Mouse (Mus musculus): ENCODE measurements around the gene 4931428F04Rik.

4931428F04Rik gene

DNA sequence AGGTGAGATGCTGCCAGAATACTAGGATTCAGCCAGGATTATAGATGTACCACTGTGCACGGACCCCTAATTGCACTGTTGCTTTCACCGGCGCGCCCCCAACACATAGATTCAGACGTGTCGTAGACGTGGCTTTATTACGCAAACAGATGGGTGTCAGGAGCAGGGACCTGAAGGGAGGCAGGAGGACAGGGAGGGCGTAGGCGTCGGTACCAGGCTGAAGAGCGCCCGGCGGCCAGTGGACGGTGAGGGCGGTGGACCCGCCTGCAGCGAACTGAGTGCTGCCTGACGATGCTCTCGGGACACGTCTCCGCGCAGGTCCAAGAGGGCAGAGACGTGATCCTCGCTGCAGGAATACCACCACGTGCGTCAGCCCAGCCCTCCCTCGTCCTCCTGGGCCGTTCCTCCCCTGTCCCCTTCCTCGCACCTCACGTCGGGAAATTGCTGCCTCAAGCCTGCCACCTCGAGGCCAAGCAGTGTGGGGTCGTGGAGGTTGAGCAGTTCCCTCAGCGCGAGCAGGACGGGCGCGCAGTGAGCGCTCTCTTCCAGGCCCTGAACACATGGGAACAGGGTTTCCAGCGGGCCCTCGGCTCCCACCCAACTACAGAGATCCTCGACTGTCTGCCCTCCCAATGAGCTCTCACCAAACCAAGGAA lies at the start of gene 4931428F04Rik:
Gene 4931428F04Rik, minus strand, starts transcription at position 60 of the 656 bp plus-strand sequence.
- peak; percentile 76 for DNase-seq (ENCODE audit: low spot score)

DNA sequence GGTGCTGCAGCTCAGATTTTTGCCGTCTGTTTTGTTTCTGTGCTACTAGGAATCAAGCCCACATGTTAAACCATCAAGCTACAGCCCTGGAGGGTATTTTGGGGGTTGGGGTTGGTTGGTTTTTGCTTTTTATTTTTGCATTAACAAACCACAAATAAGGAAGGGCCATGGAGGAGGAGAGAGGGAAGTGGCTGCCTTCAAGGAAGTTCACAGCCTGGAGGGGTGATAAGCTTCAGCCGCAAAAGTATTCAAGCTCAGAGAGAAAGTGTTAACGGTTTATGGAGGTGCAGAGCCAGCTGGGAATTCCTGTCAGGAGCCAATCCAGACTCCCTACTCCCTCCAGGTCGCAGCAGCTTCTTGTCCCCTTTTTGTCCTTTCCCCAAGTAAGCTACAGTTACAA lies 49.3 kb upstream of the 4931428F04Rik start:
- DNase-seq (ENCODE audit: low spot score), result no peak

DNA sequence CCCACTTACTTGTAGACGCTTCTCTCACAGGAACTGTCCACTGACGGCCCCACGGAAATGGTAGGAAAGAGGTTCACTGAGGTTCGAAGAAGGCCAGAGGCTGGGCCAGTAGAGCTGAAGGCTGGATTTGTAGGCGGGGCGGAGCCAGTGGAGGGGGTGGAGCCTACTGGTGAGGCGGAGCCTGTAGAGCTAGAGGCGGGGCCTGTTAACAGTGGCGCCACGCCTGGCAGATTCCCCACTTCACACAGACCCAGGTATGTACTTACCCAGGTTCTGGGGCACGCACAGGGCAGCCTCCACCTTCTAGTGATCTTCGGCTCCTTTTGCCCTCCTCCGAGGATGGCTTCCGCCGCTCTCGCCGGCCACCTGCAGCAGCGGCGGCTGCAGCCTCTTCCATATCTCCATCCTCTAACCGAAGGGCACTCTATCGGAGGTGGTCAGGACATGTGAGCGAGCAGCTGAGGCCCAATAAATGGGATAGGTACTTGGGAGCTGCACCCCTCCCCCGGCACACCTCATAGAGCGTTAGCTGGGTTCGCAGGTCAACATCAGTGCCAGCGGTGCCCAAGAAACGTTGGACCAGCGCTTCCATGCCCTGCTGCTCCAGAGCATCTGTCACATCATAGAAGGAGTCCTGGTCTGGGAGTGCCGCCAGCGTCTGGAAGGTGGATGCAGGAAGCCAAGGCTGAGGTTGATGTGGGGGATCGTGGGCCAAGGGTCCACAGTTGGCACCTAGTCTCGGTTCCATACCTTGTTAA lies 46.9 kb upstream of the 4931428F04Rik start:
- no peak for DNase-seq (ENCODE audit: low spot score)

DNA sequence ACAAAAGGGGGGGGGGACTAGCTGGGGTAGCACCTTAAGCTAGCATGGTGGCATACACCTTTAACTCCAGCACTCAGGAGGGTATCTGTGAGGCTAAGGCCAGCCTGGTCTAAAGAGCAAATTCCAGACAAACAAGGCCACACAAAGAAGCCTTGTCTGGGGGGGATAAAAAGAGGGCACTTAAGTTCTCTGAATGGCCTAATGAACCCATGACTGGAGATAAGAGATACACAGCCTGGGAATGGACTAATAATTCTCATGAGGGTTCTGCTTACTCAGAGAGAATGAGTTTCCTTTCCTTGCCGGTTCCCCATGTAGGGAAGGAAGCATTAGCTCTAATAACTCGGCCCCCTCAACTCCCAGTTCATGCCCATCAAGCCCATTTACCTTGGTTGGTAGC lies 42.9 kb upstream of the 4931428F04Rik start:
- DNase-seq (ENCODE audit: low spot score), result no peak

DNA sequence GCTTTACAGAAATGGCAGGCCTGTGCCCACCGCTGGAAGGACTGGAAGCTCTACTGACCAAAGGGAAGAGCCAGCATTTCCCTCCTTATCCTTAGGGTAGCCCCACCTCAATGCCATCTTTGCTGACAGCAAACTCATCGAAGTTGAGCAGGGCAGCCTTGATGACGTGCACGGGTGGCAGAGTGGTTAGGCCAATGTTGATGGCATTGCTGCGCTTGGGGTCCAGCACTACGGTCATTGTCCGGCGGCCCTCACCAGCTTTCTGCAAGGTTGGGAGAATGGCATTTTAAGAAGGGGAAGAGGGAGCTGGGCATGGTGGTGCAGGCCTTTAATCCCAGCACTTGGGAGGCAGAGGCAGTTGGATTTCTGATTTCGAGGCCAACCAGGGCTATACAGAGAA lies 42.3 kb upstream of the 4931428F04Rik start:
- DNase-seq (ENCODE audit: low spot score), result no peak

DNA sequence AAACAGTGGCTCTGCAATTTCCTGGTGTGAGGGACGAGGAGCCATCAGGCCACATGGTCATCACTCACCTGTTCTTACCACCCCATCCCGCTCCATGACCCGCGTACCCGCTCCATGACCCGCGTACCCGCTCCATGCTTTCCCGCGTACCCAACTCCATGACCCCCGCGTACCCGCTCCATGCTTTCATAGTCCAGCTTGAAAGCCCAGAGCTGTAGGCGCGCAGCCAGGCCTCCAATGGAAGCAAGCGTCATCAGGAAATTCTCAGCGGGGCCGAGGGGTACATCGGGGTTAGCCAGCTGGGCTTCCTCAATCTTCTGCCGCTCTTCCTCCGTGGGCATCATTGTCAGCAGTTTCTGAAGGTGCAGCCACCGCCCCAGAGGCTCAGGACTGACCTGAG lies 41.8 kb upstream of the 4931428F04Rik start:
- DNase-seq (ENCODE audit: low spot score), result no peak

DNA sequence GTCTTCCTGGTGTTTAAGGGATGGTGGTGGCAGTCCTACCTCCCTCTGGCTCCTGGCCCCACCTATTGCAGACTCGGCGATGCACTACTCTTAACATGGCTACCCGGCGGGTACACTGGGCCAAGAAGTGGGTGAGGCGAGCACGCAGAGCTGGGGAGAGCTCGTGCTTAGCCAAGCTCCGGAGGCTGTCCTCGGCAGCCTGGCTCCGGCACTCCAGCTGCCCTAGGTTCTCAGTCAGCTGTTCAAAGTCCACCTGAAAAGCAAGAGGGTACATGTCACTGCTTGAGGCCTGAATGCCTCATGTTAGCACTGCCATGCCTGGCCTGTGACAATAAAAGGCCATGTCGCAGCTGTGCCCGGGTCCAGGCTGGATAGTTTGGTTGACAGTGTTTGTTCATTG lies 40.7 kb upstream of the 4931428F04Rik start:
- DNase-seq (ENCODE audit: low spot score), result no peak

DNA sequence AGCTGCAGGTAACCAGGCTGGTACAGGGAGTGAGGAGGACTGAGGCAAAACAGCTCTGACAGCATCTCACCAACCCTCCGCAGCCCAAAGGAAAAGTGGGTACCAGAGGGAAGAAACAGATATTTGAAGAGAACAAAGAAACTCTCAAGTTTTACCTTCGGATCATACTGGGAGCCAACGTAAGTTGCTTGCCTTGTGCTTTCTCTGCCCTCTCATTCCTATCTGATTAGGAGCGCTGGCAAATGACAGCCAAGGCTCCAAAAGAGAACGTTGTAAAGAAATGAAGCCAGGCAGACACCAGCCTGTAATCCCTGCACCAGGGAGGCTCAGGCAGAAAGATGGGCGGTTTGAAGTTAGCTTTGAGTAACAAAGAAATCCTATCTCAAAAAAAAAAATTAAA lies 37.3 kb upstream of the 4931428F04Rik start:
- no peak for DNase-seq (ENCODE audit: low spot score)

DNA sequence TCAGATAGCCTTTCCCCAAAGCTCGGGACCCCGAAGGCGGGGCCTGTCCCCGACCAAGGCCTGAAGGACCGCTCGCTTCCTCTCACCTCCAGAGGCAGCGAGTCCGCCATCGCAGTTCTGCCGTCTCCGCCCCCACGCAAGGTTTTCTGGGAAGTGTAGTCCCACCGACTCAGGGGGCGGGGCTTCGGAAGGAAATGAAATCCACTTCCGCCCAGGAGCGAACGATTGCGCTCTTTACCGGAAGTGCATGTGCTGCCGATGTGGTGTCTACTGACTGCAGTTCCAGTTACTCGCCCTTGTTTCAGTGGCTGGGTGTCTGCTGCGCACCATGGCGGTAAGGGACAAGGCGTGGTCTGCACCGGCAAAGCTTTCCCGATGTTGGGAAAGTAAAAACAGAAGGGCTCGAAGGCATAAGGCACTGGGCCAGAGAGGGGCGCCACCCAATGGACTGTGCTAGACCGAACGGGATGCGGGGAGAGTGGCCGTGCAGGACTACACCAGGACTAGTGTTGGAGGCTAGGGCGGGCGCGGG lies 36.5 kb upstream of the 4931428F04Rik start, which contains the start of the genes Lrrc29 and Tmem208:
Gene Lrrc29, minus strand, starts transcription at position 138 of the 532 bp plus-strand sequence.
Gene Tmem208, plus strand, starts transcription at position 214 of the 532 bp plus-strand sequence.
- peak; percentile 98 for DNase-seq (ENCODE audit: low spot score)

DNA sequence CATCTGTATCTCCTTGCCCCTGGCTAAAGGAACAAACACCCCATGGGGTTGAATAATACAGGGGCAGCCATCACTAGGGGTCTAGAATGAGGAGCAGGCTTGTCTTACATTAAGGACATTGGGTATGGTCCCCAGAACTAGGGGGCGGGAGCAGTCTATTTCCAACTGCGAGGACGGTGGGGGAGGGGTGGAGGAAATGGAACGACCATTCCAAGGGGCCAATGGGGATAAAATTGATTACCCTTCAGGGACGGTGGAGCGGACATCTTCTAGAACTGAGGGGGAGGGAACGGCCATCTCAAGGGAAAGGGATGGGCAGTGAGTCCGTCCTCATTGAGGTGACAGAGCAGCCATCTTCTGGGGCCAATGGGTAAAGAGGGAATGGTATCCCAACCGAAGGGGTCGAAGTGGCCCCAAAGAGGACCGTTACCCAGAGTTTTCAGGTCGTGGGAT lies 36.0 kb upstream of the 4931428F04Rik start:
- DNase-seq (ENCODE audit: low spot score), result peak; percentile 37

DNA sequence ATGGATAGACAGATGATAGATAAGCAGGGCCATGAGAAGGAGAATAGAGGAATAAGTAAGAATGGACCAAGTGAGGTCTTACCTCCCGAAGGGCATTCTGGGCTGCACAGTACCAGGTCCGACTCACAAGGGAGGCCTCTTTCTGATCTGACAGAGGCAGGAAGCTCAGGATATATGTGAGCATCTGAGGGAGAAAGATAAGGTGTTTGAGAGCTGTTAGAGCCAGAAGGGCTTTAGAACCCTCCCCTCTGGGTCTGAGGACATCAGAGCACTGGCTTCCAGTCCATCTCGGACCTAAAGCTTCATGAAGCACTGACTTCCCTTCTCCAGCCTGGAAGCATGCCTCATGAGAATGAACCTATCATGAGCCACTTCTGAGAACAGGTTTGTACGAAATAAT lies 33.5 kb upstream of the 4931428F04Rik start:
- DNase-seq (ENCODE audit: low spot score), result no peak

DNA sequence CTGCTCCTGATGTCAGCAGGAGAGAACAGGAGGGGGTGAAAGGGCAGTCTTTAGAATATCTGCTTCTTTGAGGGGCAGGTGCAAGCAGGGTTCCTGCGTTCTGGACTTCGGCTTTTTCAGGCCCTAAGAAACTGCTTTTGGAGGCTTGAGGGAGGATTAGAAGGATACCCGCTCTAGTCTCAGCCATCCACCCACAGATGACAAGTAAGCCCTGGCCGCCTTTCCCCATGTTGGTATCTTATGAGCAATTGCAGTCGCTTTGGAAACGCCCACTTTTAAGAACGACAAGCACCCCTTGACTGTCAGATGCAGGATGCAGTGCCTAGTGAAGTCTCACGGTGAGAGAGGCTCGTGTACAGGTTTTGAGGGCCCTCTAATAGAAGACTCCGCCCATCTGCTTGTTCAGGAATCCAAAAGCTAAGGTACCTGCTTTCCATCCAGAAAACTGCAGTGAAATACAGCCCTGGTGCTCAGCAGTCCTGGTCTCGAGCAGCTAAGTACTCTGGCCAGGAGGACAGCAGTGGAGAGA lies 29.1 kb upstream of the 4931428F04Rik start:
- no peak for DNase-seq (ENCODE audit: low spot score)

DNA sequence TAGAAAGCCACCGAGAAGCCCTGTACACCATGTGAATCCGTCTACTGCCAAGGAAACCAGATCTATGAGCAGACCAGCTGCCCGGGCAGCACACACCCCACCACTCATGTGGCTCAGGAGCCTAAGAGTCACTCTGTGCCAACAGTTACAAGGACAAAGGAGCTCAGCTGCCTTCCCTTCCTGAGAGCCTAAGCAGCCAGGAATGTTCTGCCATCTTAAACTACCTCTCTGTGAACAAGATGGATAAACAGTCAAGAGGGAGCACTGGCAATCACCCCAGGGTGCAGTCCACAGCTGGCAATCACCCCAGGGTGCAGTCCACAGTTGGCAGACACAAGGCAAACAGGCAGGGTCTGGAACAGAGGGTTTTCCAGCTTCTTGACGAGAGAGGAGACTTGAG lies 28.3 kb upstream of the 4931428F04Rik start:
- no peak for DNase-seq (ENCODE audit: low spot score)

DNA sequence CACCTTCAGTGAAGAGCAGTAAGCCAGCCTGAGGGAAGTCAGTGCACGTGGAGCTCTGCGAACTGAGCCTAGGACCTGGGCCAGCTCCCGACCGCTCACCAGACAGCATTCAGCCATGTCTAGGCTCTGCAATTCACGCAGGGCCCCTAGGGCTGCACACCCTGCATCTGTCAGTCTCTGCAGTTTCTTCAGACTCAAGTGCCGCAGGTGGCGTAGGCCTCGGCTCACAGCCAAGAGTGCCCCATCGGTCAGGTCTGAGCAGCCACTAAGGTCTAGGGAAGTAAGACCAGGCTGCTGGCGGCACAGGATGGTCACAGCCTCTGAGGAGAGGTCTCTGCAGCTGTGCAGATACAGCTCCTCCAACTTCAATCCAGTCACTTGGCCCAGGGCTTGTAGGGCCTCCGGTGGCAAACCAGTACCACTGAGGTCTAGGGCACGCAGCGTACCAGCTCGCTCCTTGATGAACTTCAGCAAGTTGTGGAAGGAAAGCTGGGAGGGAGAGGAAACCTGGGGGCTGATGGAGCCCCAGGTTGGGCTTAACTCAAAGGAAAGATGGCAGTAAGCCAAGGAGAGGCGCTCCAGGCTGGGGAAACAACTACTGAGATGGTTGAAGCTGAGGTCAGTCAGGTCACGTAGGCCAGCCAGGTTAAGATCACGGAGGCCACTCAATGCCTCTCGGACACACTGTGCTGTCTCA lies 25.6 kb upstream of the 4931428F04Rik start:
- DNase-seq (ENCODE audit: low spot score), result no peak

DNA sequence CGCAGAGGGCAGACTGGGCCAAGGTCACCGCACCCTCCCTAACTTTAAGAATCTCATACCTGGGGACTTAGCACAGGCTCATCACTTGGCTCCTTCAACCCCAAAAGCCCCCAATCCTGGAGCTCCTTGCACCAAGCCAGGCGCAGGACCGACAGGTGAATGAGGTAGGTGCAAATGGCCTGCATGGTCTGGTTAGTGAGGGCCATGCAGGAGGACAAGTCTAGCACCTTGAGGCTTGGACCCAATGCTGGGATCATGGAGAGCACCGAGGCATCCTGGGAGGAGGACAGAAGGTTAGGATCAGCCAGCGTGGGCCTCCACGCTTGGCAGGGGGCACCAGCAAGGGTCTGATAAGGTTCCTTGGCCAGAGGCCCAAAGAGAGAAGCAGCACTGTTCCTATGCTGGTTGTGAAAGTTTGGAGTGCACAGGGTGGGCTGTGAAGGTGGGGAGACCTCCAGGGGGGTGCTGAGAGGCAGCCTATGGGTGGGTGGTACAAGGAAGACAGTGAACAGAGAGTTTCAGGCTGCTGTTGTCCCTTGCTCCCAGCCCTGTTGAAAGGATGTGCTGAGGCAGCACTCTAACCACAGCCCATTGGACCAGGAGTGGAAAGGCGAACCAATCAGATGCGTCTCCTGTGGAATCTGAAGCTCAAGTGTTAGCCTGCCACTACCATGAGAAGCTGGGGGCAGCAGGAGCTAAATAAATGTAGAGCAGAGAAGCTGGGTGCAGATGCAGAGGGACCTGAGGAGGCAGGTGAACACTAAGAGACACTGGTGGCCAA lies 24.1 kb upstream of the 4931428F04Rik start:
- DNase-seq (ENCODE audit: low spot score), result peak; percentile 46

DNA sequence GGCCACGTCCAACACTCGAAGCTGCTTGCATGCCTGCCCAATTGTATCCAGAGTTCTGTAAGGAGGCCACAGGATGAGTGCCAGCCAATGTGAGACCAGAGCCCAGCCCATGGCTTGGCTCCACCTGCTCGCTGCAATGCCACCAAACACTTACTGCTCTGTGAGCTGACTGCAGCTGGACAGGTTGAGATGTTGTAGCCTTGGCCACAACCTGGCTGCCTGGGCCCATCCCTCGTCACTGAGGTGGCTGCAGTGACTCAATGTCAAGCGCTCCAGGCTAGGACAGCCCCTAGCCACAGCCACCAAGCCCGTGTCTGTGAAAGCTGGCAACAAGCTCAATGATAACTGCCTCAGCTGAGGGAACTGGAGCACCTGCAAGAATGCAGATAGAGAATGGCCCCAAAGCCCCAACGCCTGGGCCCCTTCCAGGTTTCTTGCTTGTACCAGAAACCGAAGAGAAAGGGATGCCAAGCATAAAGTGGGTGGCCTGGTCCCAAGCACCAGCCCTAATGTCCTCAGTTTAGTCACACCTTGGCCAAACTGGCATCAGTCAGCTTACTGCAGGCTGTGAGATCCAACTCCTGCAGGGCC lies 23.3 kb upstream of the 4931428F04Rik start:
- DNase-seq (ENCODE audit: low spot score), result no peak

DNA sequence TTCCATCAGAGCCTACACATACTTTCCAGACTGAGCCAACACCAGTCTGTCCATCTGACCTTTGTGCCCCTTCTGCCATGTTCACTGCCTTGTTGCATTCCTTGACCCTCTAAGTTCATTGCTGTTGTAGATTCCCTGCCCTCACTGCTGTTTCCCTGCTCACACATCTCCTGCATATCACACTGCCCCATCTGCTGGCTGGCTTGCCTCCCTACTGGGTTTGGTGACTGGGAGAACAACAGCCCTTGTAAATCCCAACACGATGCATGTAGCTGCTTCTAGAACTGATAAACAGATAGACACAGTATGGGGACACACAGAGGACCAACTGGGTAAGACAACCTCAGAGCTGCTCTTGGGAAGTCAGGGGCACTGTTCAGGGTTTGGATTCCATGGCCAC lies 22.1 kb upstream of the 4931428F04Rik start:
- no peak for DNase-seq (ENCODE audit: low spot score)

DNA sequence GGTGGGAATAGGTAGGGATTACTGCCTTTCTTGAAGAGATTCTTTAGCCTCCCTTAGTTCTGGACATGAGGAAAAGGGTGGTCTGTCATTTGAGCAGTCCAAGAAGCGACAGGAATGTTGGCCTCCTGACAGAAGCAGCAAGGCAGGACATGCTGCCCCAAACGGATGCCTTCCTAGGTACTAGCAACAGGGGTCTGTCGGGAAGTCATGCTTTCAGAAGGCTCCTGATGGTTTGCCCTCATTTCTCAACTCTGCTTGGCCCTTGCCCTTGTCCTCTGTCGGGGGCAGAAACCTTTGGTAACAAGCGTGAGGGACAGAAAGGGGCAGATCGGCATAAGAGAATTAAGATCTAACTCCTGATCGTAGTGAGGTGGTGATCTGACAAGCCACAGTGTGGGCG lies 20.5 kb upstream of the 4931428F04Rik start:
- no peak for DNase-seq (ENCODE audit: low spot score)

DNA sequence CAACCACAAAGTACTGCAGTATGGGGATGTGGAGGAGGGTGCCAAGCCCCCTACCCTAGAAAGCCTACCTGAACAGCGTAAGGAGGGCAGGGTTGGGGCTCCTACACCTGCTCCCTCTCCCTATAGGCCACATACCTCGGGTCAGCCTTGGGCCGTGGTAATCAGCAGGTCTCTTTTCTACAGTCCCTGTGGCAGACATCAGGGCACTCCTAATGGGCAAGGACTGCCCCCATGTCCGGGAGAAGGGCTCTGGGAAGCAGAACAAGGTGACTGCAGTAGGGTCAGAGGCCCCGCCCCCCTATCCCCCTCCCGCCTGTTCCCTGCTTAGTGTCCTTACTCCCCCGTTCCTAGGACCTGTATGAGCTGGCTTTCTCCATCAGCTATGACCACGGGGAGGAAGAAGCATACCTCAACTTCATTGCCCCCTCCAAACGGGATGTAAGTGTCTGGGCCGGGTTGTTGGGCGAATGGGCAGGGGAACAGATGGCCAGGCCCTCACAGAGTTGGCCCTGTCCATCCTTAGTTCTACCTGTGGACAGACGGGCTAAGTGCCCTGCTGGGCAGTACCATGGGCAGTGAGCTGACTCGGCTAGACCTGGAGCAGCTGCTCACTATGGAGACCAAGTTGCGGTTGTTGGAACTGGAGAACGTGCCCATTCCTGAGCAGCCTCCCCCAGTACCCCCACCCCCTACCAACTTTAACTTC lies 19.6 kb upstream of the 4931428F04Rik start:
- no peak for DNase-seq (ENCODE audit: low spot score)

DNA sequence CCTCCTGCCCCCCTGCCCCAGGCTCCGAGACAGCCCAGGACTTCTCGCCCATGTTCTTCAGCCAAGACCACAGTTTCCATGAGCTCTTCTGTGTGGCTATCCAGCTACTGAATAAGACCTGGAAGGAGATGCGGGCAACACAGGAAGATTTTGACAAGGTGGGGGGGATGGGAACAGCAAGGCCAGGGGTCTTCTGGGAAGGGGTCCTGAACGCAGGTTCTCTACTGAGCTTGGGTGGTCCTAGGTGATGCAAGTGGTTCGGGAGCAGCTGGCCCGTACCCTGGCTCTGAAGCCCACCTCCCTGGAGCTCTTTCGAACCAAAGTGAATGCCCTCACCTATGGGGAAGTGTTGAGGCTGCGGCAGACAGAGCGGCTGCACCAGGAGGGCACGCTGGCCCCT lies 18.8 kb upstream of the 4931428F04Rik start:
- DNase-seq (ENCODE audit: low spot score), result no peak

Data from embryo, embryonic 10 days (tissue).